Mouse (Mus musculus) heart, adult 18-20 months (tissue): Measurements from ENCODE around the gene Trim80. TPM values are rescaled to one million over a fixed set of nuclear protein-coding genes. Genes with fewer than 3 reads are reported as not detected.
"Not testable (repeated sequence)": the region's sequence is repeated elsewhere in the genome, so short reads cannot be mapped to it uniquely, and the experiment has no call there.

Experiments used
- DNase-seq, 2 experiments: peaks; one replicate each; pipeline ENCODE4 v3.0.0; 2021 to 2022; ENCODE audit warnings: mixed read lengths in 1 of 2
- total RNA-seq, 2 experiments: library from RNA; stranded (reverse); gene quantifications; 2 replicates each; pipeline ENCODE4 v1.2.3; 2021

Trim80 gene
- total RNA-seq, 2 experiments from 2014 or later, result not detected

DNA sequence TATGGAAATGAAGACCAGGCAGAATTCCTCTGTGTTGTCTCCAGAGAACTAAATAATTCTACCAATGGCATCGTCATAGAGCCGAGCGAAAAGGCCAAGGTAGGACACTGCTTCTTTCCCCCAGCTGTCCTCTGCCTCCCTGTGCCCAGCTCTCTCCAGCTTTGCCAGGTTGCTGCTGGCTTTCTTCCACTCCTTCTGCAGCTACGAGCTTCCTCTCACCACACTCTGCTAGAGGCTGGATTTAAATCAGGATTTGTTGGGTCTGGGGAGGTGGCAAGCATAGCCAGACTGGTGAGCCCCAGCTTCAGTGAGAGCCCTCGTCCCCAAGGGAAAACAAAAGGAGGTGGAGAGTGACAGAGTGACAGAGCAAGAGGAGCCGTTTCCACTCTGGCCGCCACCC, 11.0 kb upstream of the Trim80 start:
- peak; percentile 39 to 41 for DNase-seq

DNA sequence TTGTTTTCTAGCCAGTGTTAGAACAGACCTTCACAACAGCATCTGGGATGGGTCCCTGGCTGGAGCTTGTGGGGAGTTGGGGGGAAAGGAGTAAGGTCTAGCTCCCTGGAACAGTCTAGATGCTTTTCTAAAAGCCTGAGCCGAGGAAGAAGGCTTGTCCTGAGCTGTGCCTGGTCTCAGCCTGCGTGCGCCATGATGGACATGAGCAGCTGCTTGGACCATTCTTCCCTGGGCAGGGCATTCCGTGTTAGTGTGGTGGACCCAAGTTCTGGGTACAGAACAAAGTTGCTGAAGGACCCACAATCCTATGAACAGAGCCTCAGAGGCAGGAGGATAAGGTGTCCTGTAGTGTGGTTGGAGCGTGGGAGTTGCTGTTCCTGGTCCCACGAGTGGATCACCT, 9.8 kb upstream of the Trim80 start:
- DNase-seq, result no peak

DNA sequence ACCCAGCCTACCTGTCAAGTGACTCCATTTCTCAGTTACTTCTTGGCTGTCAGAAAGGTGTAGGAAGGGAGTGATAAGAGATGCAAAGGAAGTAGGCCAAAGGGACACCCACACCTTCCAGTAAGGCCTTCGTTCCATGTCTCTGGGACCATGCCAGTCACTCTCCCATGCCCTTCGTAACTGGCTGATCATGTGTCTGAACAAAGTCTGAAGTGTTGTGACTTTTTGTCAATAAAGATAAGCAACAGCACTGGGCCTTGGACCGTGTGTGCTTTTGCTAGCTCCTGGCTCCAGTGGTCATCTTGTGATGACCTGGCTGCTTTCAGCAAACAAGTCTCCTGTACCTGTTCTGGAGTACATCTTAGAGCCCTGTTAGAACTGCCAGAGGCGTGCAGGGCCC, 7.5 kb upstream of the Trim80 start:
- peak in 1 of 2 experiments; percentile 36 for DNase-seq

DNA sequence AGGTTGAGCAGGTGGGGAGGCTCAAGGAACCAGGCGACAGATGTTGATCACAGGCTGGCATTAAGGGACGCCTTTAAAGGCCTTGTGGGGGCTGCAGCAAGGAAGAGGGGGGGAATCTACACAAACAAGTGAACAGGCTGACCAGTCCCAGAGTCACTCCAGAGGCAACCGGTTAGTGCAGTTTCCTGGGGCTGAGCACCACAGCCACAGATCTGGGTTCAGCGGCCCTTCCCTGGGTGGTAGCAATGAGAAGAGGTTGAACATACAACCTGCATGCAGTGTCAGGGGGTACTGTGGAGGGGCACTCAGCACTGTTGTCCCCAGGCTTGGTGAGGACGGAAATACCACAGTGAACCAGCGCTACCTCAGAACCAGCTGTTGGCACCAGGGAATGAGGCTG, 7.0 kb upstream of the Trim80 start:
- no peak for DNase-seq

DNA sequence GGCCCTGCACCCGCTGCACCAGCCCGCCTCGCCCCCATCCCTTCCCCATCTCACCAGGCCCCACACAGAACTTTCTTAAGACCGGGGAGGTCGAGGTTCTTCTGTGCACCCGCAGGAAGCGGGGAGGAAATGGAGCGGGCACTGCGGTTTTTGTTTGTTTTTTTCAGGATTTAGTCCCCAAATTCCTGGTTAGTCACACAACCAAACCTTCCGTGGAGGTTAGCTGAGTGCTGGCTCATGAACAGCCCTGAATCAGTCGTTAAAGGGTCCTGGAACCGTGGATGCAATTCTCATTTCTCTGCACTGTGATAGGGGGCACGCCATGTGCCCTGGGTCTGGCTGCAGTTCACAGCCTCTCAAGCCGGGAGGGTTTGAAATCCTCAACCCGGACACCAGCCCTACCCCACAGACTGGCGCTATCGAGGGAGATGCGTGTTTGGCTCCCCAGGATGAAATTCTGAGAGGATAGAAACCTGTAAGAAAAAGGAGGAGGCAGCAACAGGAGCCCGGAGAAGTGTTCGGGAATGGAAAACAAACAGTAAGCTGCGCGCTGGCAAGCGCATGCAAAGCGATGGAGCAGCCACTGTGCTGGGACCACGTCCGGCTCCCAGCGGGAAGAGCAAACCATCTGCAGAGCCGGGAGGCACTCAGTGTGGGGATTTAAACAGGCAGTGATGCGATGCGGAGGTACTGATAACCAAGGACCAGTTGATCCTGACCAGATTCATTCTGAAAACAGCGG, 4.6 kb upstream of the Trim80 start:
- DNase-seq, result peak; percentile 26 to 50

DNA sequence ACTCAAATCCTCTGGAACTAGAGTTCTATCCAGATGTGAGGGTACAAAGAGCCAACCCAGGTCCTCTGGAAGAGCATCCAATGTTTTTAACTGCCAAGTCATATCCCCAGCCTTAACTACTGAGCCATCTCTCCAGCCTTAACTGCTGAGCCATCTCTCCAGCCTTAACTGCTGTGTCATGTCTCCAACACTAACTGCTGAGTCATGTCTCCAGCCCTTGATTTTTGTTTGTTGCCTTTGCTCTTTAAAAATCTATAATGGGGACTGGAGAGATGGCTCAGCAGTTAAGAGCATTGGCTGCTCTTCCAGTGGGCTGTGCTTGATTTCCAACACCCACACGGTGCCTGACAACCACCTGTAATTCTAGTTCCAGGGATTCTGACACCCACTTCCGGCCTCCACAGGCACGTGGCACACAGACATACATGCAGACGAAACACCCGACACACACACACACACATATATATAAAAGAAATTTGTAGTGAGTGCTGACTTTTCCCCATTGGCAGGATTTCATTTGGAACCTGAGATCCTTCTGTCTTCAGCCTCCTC, 2.7 kb upstream of the Trim80 start:
- DNase-seq, result no peak

DNA sequence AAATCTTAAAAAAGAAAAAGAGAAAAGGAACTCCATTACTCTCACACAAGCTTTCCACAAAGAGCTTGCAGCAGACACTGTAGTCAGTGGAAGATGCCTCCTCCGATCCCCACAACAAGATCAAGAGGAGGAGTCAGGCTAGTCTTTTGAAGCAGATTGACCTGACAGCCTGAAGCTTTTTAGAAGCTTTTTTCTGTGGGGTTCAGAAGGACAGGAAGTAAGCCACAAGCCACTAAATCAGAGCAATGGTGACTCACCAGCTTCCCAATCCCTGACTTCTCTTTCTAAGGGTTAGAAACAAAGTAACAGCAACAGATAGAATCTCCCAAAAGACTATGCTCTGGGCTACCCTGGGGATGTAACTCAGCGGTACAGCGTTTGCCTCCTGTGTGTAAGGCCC, 1.0 kb upstream of the Trim80 start:
- DNase-seq, result no peak

DNA sequence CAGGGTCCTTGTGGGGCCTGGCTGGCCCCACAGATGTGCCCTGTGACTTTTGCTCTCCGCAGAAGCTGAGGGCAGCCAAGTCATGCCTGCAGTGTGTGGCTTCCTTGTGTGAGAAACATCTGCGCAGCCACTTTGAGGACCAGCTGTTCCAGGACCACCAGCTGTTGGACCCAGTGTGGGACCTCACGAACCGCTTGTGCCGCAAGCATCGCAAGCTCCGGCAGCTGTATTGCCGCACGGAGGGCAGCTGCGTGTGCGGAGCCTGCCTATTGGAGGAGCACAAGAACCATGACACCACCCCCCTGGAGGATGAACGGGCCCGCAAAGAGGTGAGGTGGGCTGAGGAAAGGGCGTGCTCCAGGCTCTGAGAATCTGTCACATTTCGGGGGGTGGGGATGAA, 1.1 kb downstream of the Trim80 start:
- no peak for DNase-seq

DNA sequence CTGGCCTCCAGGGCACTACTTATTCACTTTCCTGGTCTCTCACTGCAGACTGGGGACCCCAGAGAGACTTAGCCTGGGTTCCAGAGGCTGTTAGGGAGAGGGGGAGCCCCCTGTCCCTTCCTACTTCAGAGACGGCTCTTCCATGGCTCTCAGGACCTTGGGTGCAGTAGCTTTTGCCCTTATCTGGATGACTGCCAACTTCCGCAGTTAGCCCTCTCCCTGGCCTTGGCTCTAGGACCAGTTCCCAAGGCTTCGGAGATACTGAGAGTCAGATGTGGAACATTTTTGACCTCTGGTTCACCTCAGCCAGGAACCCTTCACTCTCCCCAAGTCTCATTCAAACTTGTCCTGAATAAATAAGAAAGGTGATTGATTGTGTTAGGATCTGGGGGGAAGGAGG, 6.6 kb downstream of the Trim80 start:
- peak; percentile 51 to 55 for DNase-seq

DNA sequence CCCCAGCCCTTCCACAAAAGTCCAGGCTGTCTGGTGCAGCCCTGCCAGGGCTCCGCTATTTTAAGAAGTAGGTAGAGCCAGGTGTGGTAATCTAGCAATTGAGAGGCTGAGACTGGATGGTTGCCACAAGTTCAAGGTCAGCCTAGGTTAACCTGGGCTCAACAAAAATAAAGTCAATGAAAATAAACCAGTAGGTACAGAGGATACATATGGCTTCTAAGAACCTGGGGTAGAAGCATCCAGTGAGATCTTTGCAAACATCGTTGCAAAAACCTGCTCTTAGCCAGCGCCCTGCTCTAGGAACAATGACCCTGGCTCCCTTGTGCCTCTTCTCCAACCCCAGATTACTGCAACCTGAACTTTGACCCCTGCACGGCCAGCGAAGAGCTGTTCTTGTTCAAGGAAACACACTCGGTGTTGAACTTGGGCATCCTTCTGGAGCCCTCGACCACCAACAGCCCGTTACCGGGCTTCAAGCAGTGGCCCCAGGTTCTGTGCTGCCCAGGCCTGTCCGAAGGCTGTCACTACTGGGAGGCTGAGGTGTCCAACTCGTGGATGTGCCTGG, 7.1 kb downstream of the Trim80 start:
- DNase-seq, result peak in 1 of 2 experiments; percentile 21

DNA sequence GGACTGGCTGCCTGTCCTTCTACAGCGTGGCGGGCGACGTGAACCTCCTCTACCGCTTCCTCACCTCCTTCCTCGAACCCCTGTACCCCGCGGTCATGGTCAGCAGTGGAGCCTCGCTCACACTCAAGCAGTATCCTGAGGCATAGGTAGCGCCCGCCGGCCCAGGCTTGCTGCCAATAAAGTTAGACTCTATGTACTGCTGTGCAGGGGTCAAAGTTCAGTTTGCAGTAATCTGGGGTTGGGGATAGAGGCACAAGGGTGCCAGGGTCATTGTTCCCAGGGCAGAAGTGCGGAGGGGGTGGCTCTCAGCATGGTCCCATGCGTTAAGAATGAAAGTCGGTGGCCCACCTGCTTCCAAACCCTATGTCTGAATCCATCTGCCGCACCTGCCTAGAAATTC, 7.7 kb downstream of the Trim80 start:
- DNase-seq, result no peak

DNA sequence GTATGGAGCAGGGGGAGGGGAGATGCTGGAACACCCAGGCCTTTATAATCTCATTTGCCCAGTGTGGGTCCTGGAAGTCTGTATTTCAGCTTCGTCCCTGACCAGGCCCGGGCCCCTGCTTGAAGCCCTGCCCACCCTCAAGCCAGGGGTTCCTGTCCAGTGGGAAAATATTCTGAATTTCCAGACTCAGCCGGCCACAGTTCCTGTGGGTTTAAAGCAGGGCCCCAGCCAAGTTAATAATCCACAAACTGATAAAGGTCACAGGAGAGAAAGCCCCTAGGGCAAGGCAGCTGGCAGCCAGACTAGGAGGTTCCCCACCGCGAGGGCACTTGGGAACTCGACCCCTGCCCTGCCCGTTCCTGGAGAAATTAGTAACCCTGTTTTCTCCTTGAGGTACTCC, 8.7 kb downstream of the Trim80 start:
- no peak for DNase-seq

DNA sequence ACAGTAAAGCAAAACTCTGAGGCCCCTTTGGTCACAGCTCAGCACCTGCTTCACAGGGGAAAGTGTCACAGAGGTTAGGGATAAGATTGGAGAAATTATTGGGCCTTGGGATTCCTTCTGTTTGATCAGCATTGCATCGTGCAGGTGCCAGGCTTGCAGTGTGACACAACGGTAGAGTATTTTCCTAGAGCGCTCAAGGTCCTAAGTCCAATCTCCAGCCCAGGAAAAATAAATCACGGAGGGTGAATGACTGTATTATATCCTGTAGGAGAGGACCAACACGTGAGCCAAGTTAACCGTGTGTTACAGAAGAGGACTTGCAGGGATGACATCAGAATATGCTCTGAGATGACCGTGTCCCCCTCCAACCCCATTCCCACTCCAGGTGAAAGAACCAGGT, 9.8 kb downstream of the Trim80 start:
- no peak for DNase-seq

DNA sequence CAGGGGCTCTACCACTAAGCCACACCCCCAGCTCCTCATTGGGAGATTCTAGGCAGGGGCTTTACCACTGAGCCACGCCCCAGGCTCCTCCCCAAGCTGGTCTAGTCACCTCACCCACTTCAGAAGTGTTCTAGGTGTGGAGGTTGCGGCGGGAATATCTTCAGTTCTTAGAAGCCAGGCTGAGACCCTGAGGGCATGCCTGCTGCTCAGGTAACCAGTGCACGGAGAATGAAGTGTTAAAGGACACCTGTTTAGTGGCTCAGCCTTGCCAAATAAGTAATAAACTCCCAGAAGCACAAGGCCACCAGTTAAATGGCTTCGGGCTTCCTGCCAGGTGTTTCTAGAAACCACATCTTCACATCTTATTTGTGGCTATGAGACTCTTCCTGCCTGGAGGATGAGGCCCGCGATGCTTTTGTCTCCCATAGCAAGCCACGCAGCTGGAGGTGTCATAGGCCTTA, 11.5 kb downstream of the Trim80 start:
- DNase-seq, result no peak

DNA sequence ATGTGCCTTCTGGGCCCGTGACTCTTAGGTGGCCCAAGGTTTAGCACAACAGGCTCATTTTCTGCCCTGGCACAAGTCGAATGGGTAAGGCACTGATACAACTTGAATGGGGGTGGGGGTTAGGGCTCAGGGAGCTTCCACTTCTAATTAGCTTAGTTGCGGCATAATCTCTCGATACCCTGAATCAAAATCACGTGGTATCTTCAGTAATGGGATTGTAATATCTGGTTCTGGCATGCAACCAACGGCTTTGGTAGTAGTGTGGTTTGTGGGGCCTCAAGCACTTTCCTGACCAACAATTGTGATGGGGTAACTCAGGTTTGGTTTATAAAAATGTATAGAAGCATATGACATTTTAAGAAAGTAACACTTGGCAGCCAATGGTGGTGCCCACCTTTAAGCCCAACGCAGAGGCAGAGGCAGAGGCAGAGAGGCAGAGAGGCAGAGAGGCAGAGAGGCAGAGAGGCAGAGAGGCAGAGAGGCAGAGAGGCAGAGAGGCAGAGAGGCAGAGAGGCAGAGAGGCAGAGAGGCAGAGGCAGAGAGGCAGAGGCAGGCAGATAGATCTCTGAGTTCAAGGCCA, 12.0 kb downstream of the Trim80 start:
- no peak for DNase-seq

DNA sequence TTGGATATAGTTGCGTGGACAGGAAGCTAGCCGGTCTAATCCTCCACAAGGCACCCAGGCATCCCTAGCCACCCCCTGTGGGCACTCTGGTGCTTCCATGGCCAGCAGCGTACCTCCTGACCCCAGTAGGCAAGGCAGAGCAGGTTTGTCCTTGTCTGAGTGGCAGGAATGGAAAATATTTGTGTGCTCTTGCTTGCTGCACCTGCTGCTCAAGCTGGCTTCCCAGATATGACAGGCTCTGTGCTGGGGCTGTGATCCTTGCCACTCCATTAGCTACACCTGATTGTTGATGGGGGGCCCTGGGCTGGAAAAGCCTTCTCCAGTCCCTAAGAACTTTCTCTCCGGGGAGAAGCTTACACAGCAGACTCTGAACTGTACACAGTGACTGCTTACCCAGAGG, 13.0 kb downstream of the Trim80 start:
- DNase-seq, result no peak

DNA sequence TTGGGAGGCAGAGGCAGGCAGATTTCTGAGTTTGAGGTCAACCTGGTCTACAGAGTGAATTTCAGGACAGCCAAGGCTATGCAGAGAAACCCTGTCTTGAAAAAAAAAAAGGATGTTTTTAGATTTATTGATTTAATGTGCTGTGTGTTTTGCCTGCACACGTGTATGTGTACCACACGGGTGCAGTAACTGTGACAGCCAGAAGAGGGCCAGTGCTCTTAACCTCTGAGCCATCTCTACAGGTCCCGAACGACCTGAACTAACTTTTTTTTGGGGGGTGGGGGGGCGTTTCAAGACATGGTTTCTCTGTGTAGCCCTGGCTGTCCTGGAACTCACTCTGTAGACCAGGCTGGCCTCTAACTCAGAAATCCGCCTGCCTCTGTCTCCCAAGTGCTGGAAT, 14.5 kb downstream of the Trim80 start:
- not testable (repeated sequence) for DNase-seq

DNA sequence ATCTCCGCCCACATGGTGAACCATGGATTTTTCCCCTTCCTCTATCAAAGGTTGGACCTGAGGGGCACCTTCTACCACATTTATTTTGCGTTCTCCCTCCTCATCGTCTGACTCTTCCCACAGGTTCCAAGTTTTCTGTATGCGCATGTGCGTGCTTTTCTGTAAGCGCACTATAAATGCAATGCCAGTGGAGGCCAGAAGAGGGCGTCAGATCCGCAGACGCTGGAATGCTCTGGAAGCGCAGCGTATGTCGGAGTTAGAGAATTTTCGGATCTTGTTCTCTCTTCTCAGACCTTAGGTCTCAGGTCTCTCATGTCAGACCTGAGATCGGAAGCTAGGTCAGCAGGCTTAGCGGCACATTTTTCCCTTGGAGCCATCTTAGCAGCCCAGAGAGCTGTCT, 15.3 kb downstream of the Trim80 start:
- no peak for DNase-seq

DNA sequence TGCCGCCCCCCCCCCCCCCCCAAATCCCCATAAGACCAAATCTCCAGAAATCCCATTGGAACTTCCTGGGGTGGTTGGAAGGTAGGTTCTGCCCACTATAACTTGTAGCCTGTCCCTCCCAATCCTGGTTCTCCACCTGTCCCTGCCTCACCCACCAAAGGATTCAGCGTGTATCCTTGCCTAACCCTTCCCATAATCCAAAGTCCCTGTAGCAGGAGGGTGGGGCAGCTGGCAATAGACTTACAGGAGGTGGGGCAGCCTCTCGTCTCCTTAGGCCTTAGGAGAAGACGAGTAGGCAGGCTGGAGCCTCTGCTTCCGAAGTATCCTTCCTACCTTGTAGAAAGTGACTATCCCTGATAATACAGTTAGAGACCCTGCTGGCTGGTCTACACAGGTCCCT, 15.8 kb downstream of the Trim80 start:
- DNase-seq, result no peak

DNA sequence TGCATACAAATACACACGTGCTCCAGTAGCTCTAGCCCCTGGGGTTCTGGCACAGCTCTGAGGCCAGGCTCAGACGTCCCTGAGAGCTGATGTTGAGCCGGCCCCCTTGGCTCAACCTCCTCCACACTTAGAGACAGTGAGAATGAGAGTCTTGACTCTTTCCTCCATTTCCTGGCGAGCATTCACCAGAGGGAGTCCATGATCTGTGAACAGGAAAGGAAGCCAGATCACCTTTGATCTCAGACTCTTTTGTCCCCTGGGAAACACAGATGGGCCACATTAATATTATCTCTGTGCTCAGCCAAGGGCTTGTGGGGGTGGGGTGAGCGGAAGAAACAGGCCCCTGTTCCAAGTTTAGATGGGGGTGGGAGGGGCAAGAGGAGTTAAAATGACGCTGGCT, 17.1 kb downstream of the Trim80 start:
- no peak for DNase-seq

DNA sequence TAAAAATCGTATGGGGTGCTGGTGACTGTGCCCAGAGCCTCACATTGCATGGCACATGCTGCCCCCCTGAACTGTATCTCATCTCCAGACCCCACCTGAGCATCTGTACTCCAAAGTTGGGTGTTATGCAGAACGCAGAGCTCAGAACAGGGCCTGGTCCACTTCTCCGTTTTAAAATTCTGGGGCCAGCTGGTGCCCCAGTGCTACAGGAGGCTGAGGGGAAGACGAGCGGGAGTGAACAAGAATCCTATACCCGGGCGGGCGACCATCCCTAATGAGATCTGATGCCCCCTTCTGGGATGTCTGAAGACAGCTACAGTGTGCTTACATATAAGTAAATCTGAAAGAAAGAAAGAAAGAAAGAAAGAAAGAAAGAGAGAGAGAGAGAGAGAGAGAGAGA, 20.6 kb downstream of the Trim80 start:
- no peak for DNase-seq

DNA sequence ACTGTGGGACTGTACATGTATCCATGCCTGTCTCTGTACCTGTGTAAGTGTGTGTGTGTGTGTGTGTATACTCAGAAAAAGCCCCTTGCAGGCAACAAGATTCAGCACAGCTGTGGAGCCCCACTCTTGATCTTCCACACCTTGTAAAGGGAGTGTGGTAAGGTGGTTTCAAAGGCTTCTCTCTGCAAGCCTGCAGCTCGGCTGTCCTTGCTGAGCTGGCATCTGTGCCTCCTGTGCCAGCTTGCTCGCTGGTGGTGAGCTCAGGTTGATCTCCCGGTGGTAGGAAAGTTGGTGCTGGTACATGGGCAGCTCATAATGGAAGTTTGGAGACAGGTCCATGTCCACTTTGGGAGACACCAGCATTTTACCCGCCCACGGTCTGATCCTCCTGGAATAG, 21.5 kb downstream of the Trim80 start:
- no peak for DNase-seq

DNA sequence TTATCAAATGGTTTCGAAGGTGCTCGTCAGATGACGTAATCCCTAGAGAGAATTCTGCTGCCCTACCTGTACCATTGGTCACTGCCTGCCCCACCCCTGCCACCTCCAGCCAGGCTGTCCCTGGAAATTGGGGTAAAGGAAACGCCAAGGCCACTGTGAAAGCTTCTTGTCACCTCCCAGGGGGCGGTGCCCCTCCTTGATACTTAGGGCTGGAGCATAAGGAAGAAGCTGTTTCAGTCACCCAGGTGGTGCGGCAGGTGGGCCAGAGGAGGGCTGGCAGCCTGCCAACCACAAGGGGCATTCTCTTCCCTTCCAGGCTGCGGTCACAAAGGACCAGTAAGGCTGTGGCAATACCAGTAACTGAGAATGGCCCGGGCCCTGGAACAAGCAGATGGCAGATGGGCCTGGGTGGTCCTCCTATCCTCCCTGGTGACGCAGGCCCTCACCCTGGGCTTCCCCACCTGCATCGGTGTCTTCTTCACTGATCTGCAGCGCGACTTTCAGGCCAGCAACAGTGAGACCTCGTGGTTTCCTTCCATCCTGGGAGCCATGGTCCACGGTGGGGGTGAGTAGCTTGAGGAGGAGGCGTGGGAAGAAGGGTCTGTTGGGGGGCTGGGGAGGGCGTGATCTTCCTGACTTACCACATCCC, 22.0 kb downstream of the Trim80 start, which contains the start of gene Slc16a5:
Slc16a5 (plus strand) TSS at position 232 of the 649 bp plus-strand sequence.
- DNase-seq, result no peak
